Mouse (Mus musculus): Measurements from ENCODE around the gene Tas2r130.
"Not testable (repeated sequence)": the region's sequence is repeated elsewhere in the genome, so short reads cannot be mapped to it uniquely, and the experiment has no call there.

The Tas2r130 gene

GRCm38 (mm10) chr6:131630812-131631211 lies at the start of gene Tas2r130:
Gene Tas2r130, minus strand, starts transcription at chr6:131630912.
- DNase-seq (ENCODE audit: low spot score), result no peak

- no peak for DNase-seq (ENCODE audit: low spot score)
These were observed 48.1 kb upstream of the Tas2r130 start, which contains the start of gene Tas2r106 for GRCm38 (mm10) chr6:131678786-131679185. Gene Tas2r106, minus strand, starts transcription at chr6:131678886.

GRCm38 (mm10) chr6:131660049-131660448 lies 29.3 kb upstream of the Tas2r130 start, which contains the start of gene Tas2r107:
Gene Tas2r107, minus strand, starts transcription at chr6:131660149.
- DNase-seq (ENCODE audit: low spot score), result no peak

- DNase-seq (ENCODE audit: low spot score), result not testable (repeated sequence)
These were observed 20.8 kb downstream of the Tas2r130 start for GRCm38 (mm10) chr6:131609956-131610355.

GRCm38 (mm10) chr6:131604821-131605220 lies 25.9 kb downstream of the Tas2r130 start:
- DNase-seq (ENCODE audit: low spot score), result no peak
